Mouse (Mus musculus): ENCODE data around the gene Fmn2.

Fmn2 gene

GRCm38 (mm10) chr1:174656554-174656953 is 154.9 kb downstream of the Fmn2 start:
- in situ Hi-C loops (cut with MboI, MseI) = loop anchor here (10.0 kb wide), 1 partner anchor 1598 kb away; no protein-coding TSS in a partner anchor

- in situ Hi-C loops (cut with MboI, MseI) = loop anchor here (10.0 kb wide), 1 partner anchor 1595 kb away; no protein-coding TSS in a partner anchor
Observed at GRCm38 (mm10) chr1:174659459-174660223, 158.0 kb downstream of the Fmn2 start.

- in situ Hi-C loops (cut with MboI, MseI) = no loop called here
Observed at GRCm38 (mm10) chr1:174665116-174665515, 163.5 kb downstream of the Fmn2 start.

- in situ Hi-C loops (cut with MboI, MseI) = no loop called here
Observed at GRCm38 (mm10) chr1:174669132-174669531, 167.5 kb downstream of the Fmn2 start.

- in situ Hi-C loops (cut with MboI, MseI) = no loop called here
Observed at GRCm38 (mm10) chr1:174670846-174671245, 169.2 kb downstream of the Fmn2 start.

- in situ Hi-C loops (cut with MboI, MseI) = no loop called here
Observed at GRCm38 (mm10) chr1:174674586-174674985, 173.0 kb downstream of the Fmn2 start.

- in situ Hi-C loops (cut with MboI, MseI) = no loop called here
Observed at GRCm38 (mm10) chr1:174675316-174675715, 173.7 kb downstream of the Fmn2 start.

GRCm38 (mm10) chr1:174676187-174676586 is 174.6 kb downstream of the Fmn2 start:
- in situ Hi-C loops (cut with MboI, MseI) = no loop called here

GRCm38 (mm10) chr1:174677211-174677610 is 175.6 kb downstream of the Fmn2 start:
- in situ Hi-C loops (cut with MboI, MseI) = no loop called here

- in situ Hi-C loops (cut with MboI, MseI) = no loop called here
Observed at GRCm38 (mm10) chr1:174689301-174689700, 187.7 kb downstream of the Fmn2 start.

GRCm38 (mm10) chr1:174700871-174701270 is 199.2 kb downstream of the Fmn2 start:
- in situ Hi-C loops (cut with MboI, MseI) = no loop called here

- in situ Hi-C loops (cut with MboI, MseI) = no loop called here
Observed at GRCm38 (mm10) chr1:174701835-174702234, 200.2 kb downstream of the Fmn2 start.

GRCm38 (mm10) chr1:174703909-174704308 is 202.3 kb downstream of the Fmn2 start:
- in situ Hi-C loops (cut with MboI, MseI) = no loop called here

GRCm38 (mm10) chr1:174719729-174720458 is 218.3 kb downstream of the Fmn2 start:
- in situ Hi-C loops (cut with MboI, MseI) = no loop called here

- in situ Hi-C loops (cut with MboI, MseI) = no loop called here
Observed at GRCm38 (mm10) chr1:174728771-174729170, 227.1 kb downstream of the Fmn2 start.

GRCm38 (mm10) chr1:174732715-174733114 is 231.1 kb downstream of the Fmn2 start:
- in situ Hi-C loops (cut with MboI, MseI) = no loop called here

GRCm38 (mm10) chr1:174738958-174739357 is 237.3 kb downstream of the Fmn2 start:
- in situ Hi-C loops (cut with MboI, MseI) = no loop called here

GRCm38 (mm10) chr1:174742667-174743066 is 241.0 kb downstream of the Fmn2 start:
- in situ Hi-C loops (cut with MboI, MseI) = no loop called here

- in situ Hi-C loops (cut with MboI, MseI) = no loop called here
Observed at GRCm38 (mm10) chr1:174748520-174748919, 246.9 kb downstream of the Fmn2 start.

GRCm38 (mm10) chr1:174750893-174751461 is 249.4 kb downstream of the Fmn2 start:
- in situ Hi-C loops (cut with MboI, MseI) = no loop called here

- in situ Hi-C loops (cut with MboI, MseI) = no loop called here
Observed at GRCm38 (mm10) chr1:174759354-174759753, 257.7 kb downstream of the Fmn2 start.

- in situ Hi-C loops (cut with MboI, MseI) = no loop called here
Observed at GRCm38 (mm10) chr1:174765757-174766156, 264.1 kb downstream of the Fmn2 start.
